Mouse (Mus musculus) retina, embryonic 14.5 days (tissue): ENCODE results near the gene Krtap17-1.

Experiments used
- DNase-seq: peaks from one replicate; pipeline ENCODE4 v3.0.0-alpha.2; 2015; ENCODE audit warnings: low spot score

Krtap17-1 gene

GRCm38 (mm10) chr11:99993620-99994383 is at the start of gene Krtap17-1:
Gene Krtap17-1, minus strand, starts transcription at chr11:99993994.
- no peak for DNase-seq

GRCm38 (mm10) chr11:100041454-100041853 is 47.7 kb upstream of the Krtap17-1 start, which contains the start of gene Krt34:
Gene Krt34, minus strand, starts transcription at chr11:100041554.
- DNase-seq, result no peak

GRCm38 (mm10) chr11:100029768-100030167 is 36.0 kb upstream of the Krtap17-1 start, which contains the start of gene Krt33b:
Gene Krt33b, minus strand, starts transcription at chr11:100029868.
- DNase-seq, result no peak

GRCm38 (mm10) chr11:100021438-100021837 is 27.6 kb upstream of the Krtap17-1 start:
- DNase-seq, result no peak

- DNase-seq, result no peak
Observed at GRCm38 (mm10) chr11:100019466-100019865, 25.7 kb upstream of the Krtap17-1 start.

- no peak for DNase-seq
Observed at GRCm38 (mm10) chr11:100016112-100016511, 22.3 kb upstream of the Krtap17-1 start, which contains the start of gene Krt33a. Gene Krt33a, minus strand, starts transcription at chr11:100016212.

- no peak for DNase-seq
Observed at GRCm38 (mm10) chr11:100013691-100014171, 19.9 kb upstream of the Krtap17-1 start.

GRCm38 (mm10) chr11:100010682-100011081 is 16.9 kb upstream of the Krtap17-1 start:
- no peak for DNase-seq

- no peak for DNase-seq
Observed at GRCm38 (mm10) chr11:100008336-100008735, 14.5 kb upstream of the Krtap17-1 start.

GRCm38 (mm10) chr11:100006624-100007023 is 12.8 kb upstream of the Krtap17-1 start:
- DNase-seq, result peak; percentile 47

GRCm38 (mm10) chr11:100005905-100006304 is 12.1 kb upstream of the Krtap17-1 start:
- DNase-seq, result no peak

GRCm38 (mm10) chr11:100004846-100005245 is 11.1 kb upstream of the Krtap17-1 start:
- peak; percentile 78 for DNase-seq

- no peak for DNase-seq
Observed at GRCm38 (mm10) chr11:99999091-99999490, 5.3 kb upstream of the Krtap17-1 start.

GRCm38 (mm10) chr11:99994384-99994661 is 529 bp upstream of the Krtap17-1 start:
- DNase-seq, result no peak

- DNase-seq, result no peak
Observed at GRCm38 (mm10) chr11:99990571-99990970, 3.2 kb downstream of the Krtap17-1 start.

GRCm38 (mm10) chr11:99989881-99990405 is 3.9 kb downstream of the Krtap17-1 start:
- no peak for DNase-seq

GRCm38 (mm10) chr11:99988530-99988929 is 5.3 kb downstream of the Krtap17-1 start:
- no peak for DNase-seq

GRCm38 (mm10) chr11:99986180-99986647 is 7.6 kb downstream of the Krtap17-1 start, which contains the start of gene Krtap16-1:
Gene Krtap16-1, minus strand, starts transcription at chr11:99986597.
- no peak for DNase-seq

- DNase-seq, result no peak
Observed at GRCm38 (mm10) chr11:99985291-99986092, 8.3 kb downstream of the Krtap17-1 start.

- DNase-seq, result no peak
Observed at GRCm38 (mm10) chr11:99983442-99983841, 10.4 kb downstream of the Krtap17-1 start.

GRCm38 (mm10) chr11:99982731-99983130 is 11.1 kb downstream of the Krtap17-1 start:
- DNase-seq, result no peak

- no peak for DNase-seq
Observed at GRCm38 (mm10) chr11:99978953-99979352, 14.8 kb downstream of the Krtap17-1 start, which contains the start of gene Krtap29-1. Gene Krtap29-1, minus strand, starts transcription at chr11:99979053.
